Mouse (Mus musculus): ENCODE measurements around the gene Ivd.
A peak's percentile ranks its signal among the peaks of the same experiment; 100 is the strongest.

The Ivd gene

GRCm38 (mm10) chr2:118882840-118883679 lies 21.3 kb downstream of the Ivd start:
- peak; percentile 72 to 87 for DNase-seq (ENCODE audit: low spot score in 2 of 2)

GRCm38 (mm10) chr2:118887440-118887839 lies 25.7 kb downstream of the Ivd start:
- DNase-seq (ENCODE audit: low spot score in 2 of 2), result no peak

- no peak for DNase-seq (ENCODE audit: low spot score in 2 of 2)
Observed at GRCm38 (mm10) chr2:118887845-118888548, 26.2 kb downstream of the Ivd start.

- no peak for DNase-seq (ENCODE audit: low spot score in 2 of 2)
Observed at GRCm38 (mm10) chr2:118891173-118891572, 29.4 kb downstream of the Ivd start.

GRCm38 (mm10) chr2:118895990-118896913 lies 34.5 kb downstream of the Ivd start:
- DNase-seq (ENCODE audit: low spot score in 2 of 2), result peak in 1 of 2 experiments; percentile 36

GRCm38 (mm10) chr2:118896914-118897291 lies 35.1 kb downstream of the Ivd start:
- DNase-seq (ENCODE audit: low spot score in 2 of 2), result no peak

- no peak for DNase-seq (ENCODE audit: low spot score in 2 of 2)
Observed at GRCm38 (mm10) chr2:118897392-118897791, 35.6 kb downstream of the Ivd start.

- DNase-seq (ENCODE audit: low spot score in 2 of 2), result no peak
Observed at GRCm38 (mm10) chr2:118897808-118898207, 36.1 kb downstream of the Ivd start.

- no peak for DNase-seq (ENCODE audit: low spot score in 2 of 2)
Observed at GRCm38 (mm10) chr2:118898771-118899170, 37.0 kb downstream of the Ivd start.

GRCm38 (mm10) chr2:118899306-118899705 lies 37.6 kb downstream of the Ivd start:
- no peak for DNase-seq (ENCODE audit: low spot score in 2 of 2)

GRCm38 (mm10) chr2:118899981-118900825 lies 38.4 kb downstream of the Ivd start, which contains the start of gene Bahd1:
Gene Bahd1, plus strand, starts transcription at chr2:118900377.
- DNase-seq (ENCODE audit: low spot score in 2 of 2), result peak in 1 of 2 experiments; percentile 28

GRCm38 (mm10) chr2:118900826-118901140 lies 39.0 kb downstream of the Ivd start:
- DNase-seq (ENCODE audit: low spot score in 2 of 2), result no peak

- DNase-seq (ENCODE audit: low spot score in 2 of 2), result peak; percentile 91 to 96
Observed at GRCm38 (mm10) chr2:118901175-118902031, 39.6 kb downstream of the Ivd start.

- DNase-seq (ENCODE audit: low spot score in 2 of 2), result peak in 1 of 2 experiments; percentile 65
Observed at GRCm38 (mm10) chr2:118902051-118903025, 40.6 kb downstream of the Ivd start.

- DNase-seq (ENCODE audit: low spot score in 2 of 2), result no peak
Observed at GRCm38 (mm10) chr2:118903333-118903741, 41.6 kb downstream of the Ivd start.

- DNase-seq (ENCODE audit: low spot score in 2 of 2), result no peak
Observed at GRCm38 (mm10) chr2:118905433-118906117, 43.8 kb downstream of the Ivd start.

GRCm38 (mm10) chr2:118906118-118906492 lies 44.4 kb downstream of the Ivd start:
- no peak for DNase-seq (ENCODE audit: low spot score in 2 of 2)

GRCm38 (mm10) chr2:118907781-118908180 lies 46.0 kb downstream of the Ivd start:
- no peak for DNase-seq (ENCODE audit: low spot score in 2 of 2)

All from urinary bladder, adult 18-20 months (tissue).